Mouse (Mus musculus): ENCODE measurements around the gene Creld2. TPM values are rescaled to one million over a fixed set of nuclear protein-coding genes. Genes with fewer than 3 reads are reported as not detected.

The Creld2 gene
- polyA plus RNA-seq, 1 experiment from 2014 or later = 58.5 TPM

DNA sequence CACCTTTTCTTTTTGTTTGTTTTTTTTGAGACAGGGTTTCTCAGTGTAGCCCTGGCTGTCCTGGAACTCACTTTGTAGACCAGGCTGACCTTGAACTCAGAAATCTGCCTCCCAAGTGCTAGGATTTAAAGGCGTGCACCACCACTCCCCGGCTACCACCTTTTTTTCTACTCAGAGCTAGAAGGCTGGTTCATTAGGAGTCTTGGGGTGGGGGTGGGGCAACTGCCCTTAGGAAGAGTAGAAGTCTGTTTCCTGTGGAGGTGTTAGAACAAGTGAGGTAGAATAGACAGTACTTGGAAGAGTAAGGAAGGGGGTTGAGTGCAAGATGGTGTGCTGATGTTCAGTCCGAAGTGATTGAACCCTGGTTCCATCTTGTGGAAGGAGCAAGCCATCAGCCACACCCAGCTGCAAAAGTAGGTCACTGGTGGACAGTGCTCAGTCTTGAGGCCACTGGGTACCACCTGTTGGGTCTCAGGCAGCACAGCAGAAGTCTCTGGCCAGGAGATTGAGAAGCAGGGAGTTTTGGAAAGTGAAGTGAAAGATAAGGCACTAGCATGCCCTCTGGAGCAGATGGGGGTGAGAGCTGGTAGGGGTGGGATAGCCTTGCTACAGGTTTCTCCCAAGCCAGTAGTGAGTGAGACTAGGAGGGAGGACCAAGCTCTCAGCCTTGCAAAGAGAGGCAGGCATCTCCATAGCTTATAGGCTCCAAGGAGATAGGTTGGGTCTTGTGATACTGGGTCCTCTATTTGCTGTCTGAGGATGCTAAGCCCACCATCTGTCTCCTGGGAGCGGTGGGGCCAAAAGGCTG lies 46.6 kb downstream of the Creld2 start:
- H3K4me3 ChIP-seq = no peak overlapping the region
- peaks cover 19% of the 10 kb centered on the region for H3K4me1 ChIP-seq
- H3K9me3 ChIP-seq = no peaks in the 10 kb centered on the region
- H3K36me3 ChIP-seq = peaks cover 21% of the 10 kb centered on the region
- H3K27ac ChIP-seq (replicated peaks) = no peak overlapping the region
- ATAC-seq (replicated peaks) = no peak
- no peak overlapping the region for H3K9ac ChIP-seq (replicated peaks)
- no peaks in the 10 kb centered on the region for H3K27me3 ChIP-seq
- 85% methylated on average over 4 of the region's 4 CpGs for WGBS
- H3K4me2 ChIP-seq (replicated peaks) = no peak overlapping the region

- Histone ChIP-seq H3K36me3 (peaks cover 21% of the 10 kb centered on the region), H3K4me1 (peaks cover 15% of the 10 kb centered on the region), H3K9me3 (no peaks in the 10 kb centered on the region), H3K27ac (replicated peaks) (no peak overlapping the region), H3K9ac (replicated peaks) (no peak overlapping the region), H3K4me3 (no peak overlapping the region), H3K27me3 (no peaks in the 10 kb centered on the region), H3K4me2 (replicated peaks) (no peak overlapping the region)
- no peak for ATAC-seq (replicated peaks)
- 59% methylated on average over 7 of the region's 7 CpGs for WGBS
Observed at GRCm38 (mm10) chr15:88866934-88867356, 47.5 kb downstream of the Creld2 start.

- 38% methylated on average over 5 of the region's 5 CpGs for WGBS
- no peaks in the 10 kb centered on the region for H3K9me3 ChIP-seq
- H3K4me2 ChIP-seq (replicated peaks) = no peak overlapping the region
- peaks cover 21% of the 10 kb centered on the region for H3K36me3 ChIP-seq
- H3K27me3 ChIP-seq = no peaks in the 10 kb centered on the region
- H3K9ac ChIP-seq (replicated peaks) = no peak overlapping the region
- ATAC-seq (replicated peaks) = no peak
- H3K4me3 ChIP-seq = no peak overlapping the region
- peaks cover 15% of the 10 kb centered on the region for H3K4me1 ChIP-seq
- H3K27ac ChIP-seq (replicated peaks) = no peak overlapping the region
Observed at GRCm38 (mm10) chr15:88867368-88868023, 48.0 kb downstream of the Creld2 start.

DNA sequence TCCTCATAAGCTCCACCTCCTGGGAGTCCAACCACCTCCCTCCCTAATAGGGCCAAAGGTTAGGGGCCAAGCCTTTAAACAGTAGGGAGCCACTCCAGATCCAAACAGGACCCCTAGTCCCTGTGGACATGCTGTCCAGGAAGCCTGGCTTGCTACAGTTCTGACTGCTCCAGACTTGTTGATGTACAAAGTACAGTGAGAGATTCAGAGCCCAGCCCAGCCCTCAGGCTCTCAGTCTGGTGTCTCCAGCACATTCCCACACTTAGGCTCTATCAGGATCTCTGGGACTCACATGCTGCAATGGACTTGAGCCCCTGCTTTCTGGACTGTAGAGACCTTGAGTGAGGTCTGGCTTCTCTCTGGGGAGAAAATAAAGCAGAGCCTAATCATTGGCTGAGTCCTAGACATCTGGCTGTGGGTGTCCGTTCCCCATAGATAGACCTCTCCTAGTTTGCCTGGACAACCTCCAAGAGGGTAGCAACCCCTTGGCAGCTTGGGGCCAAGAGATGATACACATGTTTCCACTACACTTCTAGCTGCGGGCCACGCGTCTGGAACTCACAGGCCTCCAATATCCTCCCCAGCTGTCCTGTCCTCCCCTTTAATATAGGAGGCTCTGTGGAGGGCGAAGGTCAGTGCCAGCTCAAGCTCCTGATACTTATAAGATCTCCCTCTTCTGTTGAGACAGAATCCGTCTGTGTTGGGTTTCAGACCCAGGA lies 48.7 kb downstream of the Creld2 start:
- over 99% methylated on average over 6 of the region's 6 CpGs for WGBS
- no peak overlapping the region for H3K4me3 ChIP-seq
- peaks cover 15% of the 10 kb centered on the region for H3K4me1 ChIP-seq
- no peak overlapping the region for H3K9ac ChIP-seq (replicated peaks)
- no peaks in the 10 kb centered on the region for H3K9me3 ChIP-seq
- H3K36me3 ChIP-seq = peaks cover 21% of the 10 kb centered on the region
- H3K27me3 ChIP-seq = no peaks in the 10 kb centered on the region
- H3K4me2 ChIP-seq (replicated peaks) = no peak overlapping the region
- H3K27ac ChIP-seq (replicated peaks) = no peak overlapping the region
- ATAC-seq (replicated peaks) = no peak

- H3K36me3 ChIP-seq = peaks cover 11% of the 10 kb centered on the region; the same call in 1 of the 2 replicates
- H3K27me3 ChIP-seq = peaks cover under 1% of the 10 kb centered on the region; the same call in 1 of the 2 replicates
- no peaks in the 10 kb centered on the region for H3K9me3 ChIP-seq
- H3K4me1 ChIP-seq = no peaks in the 10 kb centered on the region
- H3K9ac ChIP-seq (replicated peaks) = no peak overlapping the region
- no peak overlapping the region for H3K4me2 ChIP-seq (replicated peaks)
- no peak overlapping the region for H3K4me3 ChIP-seq
- H3K27ac ChIP-seq (replicated peaks) = no peak overlapping the region
- 68% methylated on average over 5 of the region's 5 CpGs for WGBS
- ATAC-seq (replicated peaks) = no peak
Observed at GRCm38 (mm10) chr15:88870418-88871185, 51.2 kb downstream of the Creld2 start.

- Histone ChIP-seq H3K4me3 (no peak overlapping the region), H3K9ac (replicated peaks) (no peak overlapping the region), H3K27ac (replicated peaks) (no peak overlapping the region), H3K9me3 (no peaks in the 10 kb centered on the region), H3K27me3 (peaks cover 3% of the 10 kb centered on the region; the same call in 1 of the 2 replicates), H3K36me3 (no peaks in the 10 kb centered on the region), H3K4me1 (peaks cover 7% of the 10 kb centered on the region; the same call in 1 of the 2 replicates), H3K4me2 (replicated peaks) (no peak overlapping the region)
- WGBS = 89% methylated on average over 3 of the region's 3 CpGs
- ATAC-seq (replicated peaks) = no peak
Observed at GRCm38 (mm10) chr15:88874061-88874460, 54.6 kb downstream of the Creld2 start.

DNA sequence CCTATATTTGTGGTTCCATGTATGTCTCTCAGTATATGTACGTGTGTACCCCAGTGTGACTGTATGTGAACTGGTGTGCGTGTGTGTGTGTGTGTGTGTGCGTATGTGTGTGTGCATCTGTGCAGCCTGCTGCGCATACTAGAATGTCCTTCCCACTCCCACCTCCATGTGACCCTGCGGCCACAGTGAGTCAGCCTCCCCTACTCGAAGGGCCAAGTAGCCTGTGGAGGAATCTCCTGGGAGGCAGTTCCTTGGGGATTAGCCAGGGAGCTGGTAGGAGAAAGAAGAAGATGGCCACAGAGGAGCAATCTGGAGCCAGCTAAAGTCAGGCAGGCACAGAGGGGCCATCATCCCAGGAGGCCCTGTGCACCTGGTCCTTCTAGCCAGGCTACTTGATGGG lies 55.0 kb downstream of the Creld2 start:
- H3K9ac ChIP-seq (replicated peaks) = no peak overlapping the region
- H3K4me1 ChIP-seq = peaks cover 7% of the 10 kb centered on the region; the same call in 1 of the 2 replicates
- H3K27ac ChIP-seq (replicated peaks) = no peak overlapping the region
- H3K4me2 ChIP-seq (replicated peaks) = no peak overlapping the region
- 89% methylated on average over 6 of the region's 6 CpGs for WGBS
- H3K4me3 ChIP-seq = no peak overlapping the region
- H3K36me3 ChIP-seq = no peaks in the 10 kb centered on the region
- no peak for ATAC-seq (replicated peaks)
- H3K9me3 ChIP-seq = no peaks in the 10 kb centered on the region
- H3K27me3 ChIP-seq = peaks cover 3% of the 10 kb centered on the region; the same call in 1 of the 2 replicates

DNA sequence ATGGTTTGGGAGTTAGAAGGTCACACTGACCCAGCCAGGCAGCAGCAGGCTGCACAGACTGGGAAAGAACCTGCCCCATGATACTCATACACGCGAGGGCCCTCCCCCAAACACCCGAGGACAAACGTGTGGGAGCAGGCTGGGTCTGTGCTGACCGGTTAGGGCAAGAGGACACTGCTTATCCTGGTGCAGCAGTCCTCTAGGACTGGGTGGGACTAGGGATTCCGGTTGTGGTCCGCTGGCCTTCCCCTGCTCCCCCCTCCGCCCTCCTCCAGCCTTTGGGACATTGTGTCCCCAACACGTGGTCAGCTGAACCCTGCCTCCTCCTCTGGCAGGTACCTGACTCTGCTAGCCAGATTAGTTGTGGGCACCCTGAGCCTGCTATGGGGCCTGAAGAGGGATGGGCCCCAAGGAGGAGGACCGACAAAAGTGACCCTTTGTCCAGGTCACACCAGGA lies 56.2 kb downstream of the Creld2 start:
- H3K9ac ChIP-seq (replicated peaks) = no peak overlapping the region
- H3K4me3 ChIP-seq = no peak overlapping the region
- H3K36me3 ChIP-seq = no peaks in the 10 kb centered on the region
- H3K27me3 ChIP-seq = peaks cover 3% of the 10 kb centered on the region; the same call in 1 of the 2 replicates
- 39% methylated on average over 9 of the region's 10 CpGs for WGBS
- peaks cover 7% of the 10 kb centered on the region; the same call in 1 of the 2 replicates for H3K4me1 ChIP-seq
- no peak overlapping the region for H3K4me2 ChIP-seq (replicated peaks)
- no peak for ATAC-seq (replicated peaks)
- no peaks in the 10 kb centered on the region for H3K9me3 ChIP-seq
- H3K27ac ChIP-seq (replicated peaks) = no peak overlapping the region

Other genes starting within 250 kb of the Creld2 start
- gene Zdhhc25, start 219.3 kb upstream of the Creld2 start, polyA plus RNA-seq (2015; fragmentation: Nextera tagmentation; extraction: Ambion mirVana) = not detected in 2 replicates
- gene Brd1, start 85.4 kb upstream of the Creld2 start, polyA plus RNA-seq (2015; fragmentation: Nextera tagmentation; extraction: Ambion mirVana) = 27.2 and 29.3 TPM in 2 replicates
- gene Zbed4, start 68.0 kb upstream of the Creld2 start, polyA plus RNA-seq (2015; fragmentation: Nextera tagmentation; extraction: Ambion mirVana) = 22.0 and 23.0 TPM in 2 replicates
- 7.8 and 8.5 TPM in 2 replicates for gene Alg12, start 328 bp upstream of the Creld2 start, polyA plus RNA-seq (2015; fragmentation: Nextera tagmentation; extraction: Ambion mirVana)
- 69.1 and 70.7 TPM in 2 replicates for gene Pim3, start 42.5 kb downstream of the Creld2 start, polyA plus RNA-seq (2015; fragmentation: Nextera tagmentation; extraction: Ambion mirVana)
- gene Ttll8, start 134.8 kb downstream of the Creld2 start, polyA plus RNA-seq (2015; fragmentation: Nextera tagmentation; extraction: Ambion mirVana) = 0.14 TPM in 1 of 2 replicates, not detected in the other
- 29.6 and 36.6 TPM in 2 replicates for gene Mlc1, start 159.4 kb downstream of the Creld2 start, polyA plus RNA-seq (2015; fragmentation: Nextera tagmentation; extraction: Ambion mirVana)
- gene Mov10l1, start 163.3 kb downstream of the Creld2 start, polyA plus RNA-seq (2015; fragmentation: Nextera tagmentation; extraction: Ambion mirVana) = not detected in 2 replicates
- gene Panx2, start 240.1 kb downstream of the Creld2 start, polyA plus RNA-seq (2015; fragmentation: Nextera tagmentation; extraction: Ambion mirVana) = 3.6 and 4.6 TPM in 2 replicates